Mouse (Mus musculus): ENCODE data around the gene Chl1. TPM values are rescaled to one million over a fixed set of nuclear protein-coding genes. Genes with fewer than 3 reads are reported as not detected.

Gene Chl1
- polyA plus RNA-seq, 1 experiment from 2014 or later = 127 TPM

GRCm38 (mm10) chr6:103613714-103614113 lies 103.3 kb downstream of the Chl1 start:
- ATAC-seq = no peak
- no peak overlapping the region for H3K4me2 ChIP-seq (ENCODE audit: low read length)
- no peak overlapping the region for H3K27ac ChIP-seq (ENCODE audit: low read length)
- H3K27me3 ChIP-seq (replicated peaks; ENCODE audit: control insufficient read depth, insufficient read depth, low read length) = no peaks in the 10 kb centered on the region
- H3K36me3 ChIP-seq (ENCODE audit: control insufficient read depth, insufficient read depth) = no peaks in the 10 kb centered on the region
- H3K4me3 ChIP-seq (replicated peaks; ENCODE audit: low read length) = no peak overlapping the region
- H3K9ac ChIP-seq (replicated peaks; ENCODE audit: low read depth, low read length) = no peak overlapping the region
- H3K4me1 ChIP-seq (replicated peaks; ENCODE audit: control insufficient read depth, insufficient read depth, low read length) = no peaks in the 10 kb centered on the region
- WGBS = 67% methylated on average over 3 of the region's 3 CpGs
- H3K9me3 ChIP-seq (ENCODE audit: control insufficient read depth, low read length) = no peaks in the 10 kb centered on the region

GRCm38 (mm10) chr6:103615924-103616602 lies 105.7 kb downstream of the Chl1 start:
- H3K9ac ChIP-seq (replicated peaks; ENCODE audit: low read depth, low read length) = no peak overlapping the region
- H3K4me1 ChIP-seq (replicated peaks; ENCODE audit: control insufficient read depth, insufficient read depth, low read length) = no peaks in the 10 kb centered on the region
- WGBS = 49% methylated on average over 3 of the region's 3 CpGs

GRCm38 (mm10) chr6:103620880-103621279 lies 110.5 kb downstream of the Chl1 start:
- no peak overlapping the region for H3K9ac ChIP-seq (replicated peaks; ENCODE audit: low read depth, low read length)
- no peak overlapping the region for H3K4me3 ChIP-seq (replicated peaks; ENCODE audit: low read length)
- ATAC-seq = no peak
- H3K9me3 ChIP-seq (ENCODE audit: control insufficient read depth, low read length) = no peaks in the 10 kb centered on the region
- no peak overlapping the region for H3K4me2 ChIP-seq (ENCODE audit: low read length)
- H3K27me3 ChIP-seq (replicated peaks; ENCODE audit: control insufficient read depth, insufficient read depth, low read length) = no peaks in the 10 kb centered on the region
- H3K36me3 ChIP-seq (ENCODE audit: control insufficient read depth, insufficient read depth) = no peaks in the 10 kb centered on the region
- WGBS = 76% methylated on average over 4 of the region's 4 CpGs
- no peak overlapping the region for H3K27ac ChIP-seq (ENCODE audit: low read length)
- 0 out of 2 replicates have a peak, but pooled peaks cover 2% of the 10 kb centered on the region for H3K4me1 ChIP-seq (replicated peaks; ENCODE audit: control insufficient read depth, insufficient read depth, low read length)

More at GRCm38 (mm10) chr6:103615924-103616602, 105.7 kb downstream of the Chl1 start:
- no peaks in the 10 kb centered on the region for H3K36me3 ChIP-seq (ENCODE audit: control insufficient read depth, insufficient read depth)
- H3K27me3 ChIP-seq (replicated peaks; ENCODE audit: control insufficient read depth, insufficient read depth, low read length) = no peaks in the 10 kb centered on the region
- H3K4me3 ChIP-seq (replicated peaks; ENCODE audit: low read length) = no peak overlapping the region
- no peak overlapping the region for H3K27ac ChIP-seq (ENCODE audit: low read length)
- no peaks in the 10 kb centered on the region for H3K9me3 ChIP-seq (ENCODE audit: control insufficient read depth, low read length)
- no peak for ATAC-seq
- no peak overlapping the region for H3K4me2 ChIP-seq (ENCODE audit: low read length)

- H3K36me3 ChIP-seq (ENCODE audit: control insufficient read depth, insufficient read depth) = no peaks in the 10 kb centered on the region
- H3K27ac ChIP-seq (ENCODE audit: low read length) = no peak overlapping the region
- H3K27me3 ChIP-seq (replicated peaks; ENCODE audit: control insufficient read depth, insufficient read depth, low read length) = no peaks in the 10 kb centered on the region
- 0 out of 2 replicates have a peak, but pooled peaks cover 2% of the 10 kb centered on the region for H3K4me1 ChIP-seq (replicated peaks; ENCODE audit: control insufficient read depth, insufficient read depth, low read length)
- 0 out of 2 replicates have a peak, but pooled peaks have one; percentile 40 for ATAC-seq
- WGBS = 10% methylated on average over 3 of the region's 3 CpGs
- H3K9me3 ChIP-seq (ENCODE audit: control insufficient read depth, low read length) = no peaks in the 10 kb centered on the region
- H3K9ac ChIP-seq (replicated peaks; ENCODE audit: low read depth, low read length) = no peak overlapping the region
- H3K4me2 ChIP-seq (ENCODE audit: low read length) = no peak overlapping the region
- no peak overlapping the region for H3K4me3 ChIP-seq (replicated peaks; ENCODE audit: low read length)
Observed at GRCm38 (mm10) chr6:103622117-103622713, 111.8 kb downstream of the Chl1 start.

- H3K27me3 ChIP-seq (replicated peaks; ENCODE audit: control insufficient read depth, insufficient read depth, low read length) = no peaks in the 10 kb centered on the region
- no peaks in the 10 kb centered on the region for H3K36me3 ChIP-seq (ENCODE audit: control insufficient read depth, insufficient read depth)
- H3K4me3 ChIP-seq (replicated peaks; ENCODE audit: low read length) = no peak overlapping the region
- no peak overlapping the region for H3K9ac ChIP-seq (replicated peaks; ENCODE audit: low read depth, low read length)
- ATAC-seq = 0 out of 2 replicates have a peak, but pooled peaks have one; percentile 15
- no peaks in the 10 kb centered on the region for H3K9me3 ChIP-seq (ENCODE audit: control insufficient read depth, low read length)
- peaks cover 4% of the 10 kb centered on the region for H3K4me1 ChIP-seq (replicated peaks; ENCODE audit: control insufficient read depth, insufficient read depth, low read length)
- 15% methylated on average over 3 of the region's 3 CpGs for WGBS
- H3K27ac ChIP-seq (ENCODE audit: low read length) = 0 out of 2 replicates have a peak overlapping the region, but pooled peaks have one; percentile 12
- no peak overlapping the region for H3K4me2 ChIP-seq (ENCODE audit: low read length)
Observed at GRCm38 (mm10) chr6:103632856-103633255, 122.5 kb downstream of the Chl1 start.

- 47% methylated on average over 1 of the region's 1 CpGs for WGBS
- H3K36me3 ChIP-seq (ENCODE audit: control insufficient read depth, insufficient read depth) = no peaks in the 10 kb centered on the region
- H3K4me1 ChIP-seq (replicated peaks; ENCODE audit: control insufficient read depth, insufficient read depth, low read length) = no peaks in the 10 kb centered on the region
- H3K27ac ChIP-seq (ENCODE audit: low read length) = no peak overlapping the region
- 0 out of 2 replicates have a peak, but pooled peaks have one; percentile 33 for ATAC-seq
- H3K4me2 ChIP-seq (ENCODE audit: low read length) = no peak overlapping the region
- H3K27me3 ChIP-seq (replicated peaks; ENCODE audit: control insufficient read depth, insufficient read depth, low read length) = no peaks in the 10 kb centered on the region
- H3K9me3 ChIP-seq (ENCODE audit: control insufficient read depth, low read length) = no peaks in the 10 kb centered on the region
- no peak overlapping the region for H3K4me3 ChIP-seq (replicated peaks; ENCODE audit: low read length)
- H3K9ac ChIP-seq (replicated peaks; ENCODE audit: low read depth, low read length) = no peak overlapping the region
Observed at GRCm38 (mm10) chr6:103656778-103657177, 146.4 kb downstream of the Chl1 start.

- H3K36me3 ChIP-seq (ENCODE audit: control insufficient read depth, insufficient read depth) = no peaks in the 10 kb centered on the region
- H3K9ac ChIP-seq (replicated peaks; ENCODE audit: low read depth, low read length) = no peak overlapping the region
- no peaks in the 10 kb centered on the region for H3K9me3 ChIP-seq (ENCODE audit: control insufficient read depth, low read length)
- H3K27me3 ChIP-seq (replicated peaks; ENCODE audit: control insufficient read depth, insufficient read depth, low read length) = no peaks in the 10 kb centered on the region
- peak; percentile 52 for ATAC-seq
- no peaks in the 10 kb centered on the region for H3K4me1 ChIP-seq (replicated peaks; ENCODE audit: control insufficient read depth, insufficient read depth, low read length)
- H3K4me2 ChIP-seq (ENCODE audit: low read length) = no peak overlapping the region
- WGBS = 70% methylated on average over 2 of the region's 2 CpGs
- H3K4me3 ChIP-seq (replicated peaks; ENCODE audit: low read length) = no peak overlapping the region
- no peak overlapping the region for H3K27ac ChIP-seq (ENCODE audit: low read length)
Observed at GRCm38 (mm10) chr6:103659173-103659572, 148.8 kb downstream of the Chl1 start.

GRCm38 (mm10) chr6:103665206-103665605 lies 154.8 kb downstream of the Chl1 start:
- Histone ChIP-seq H3K4me3 (replicated peaks; ENCODE audit: low read length) (no peak overlapping the region), H3K27ac (ENCODE audit: low read length) (peak overlapping the region; percentile 63), H3K27me3 (replicated peaks; ENCODE audit: control insufficient read depth, insufficient read depth, low read length) (no peaks in the 10 kb centered on the region), H3K9ac (replicated peaks; ENCODE audit: low read depth, low read length) (no peak overlapping the region), H3K36me3 (ENCODE audit: control insufficient read depth, insufficient read depth) (0 out of 2 replicates have a peak, but pooled peaks cover 2% of the 10 kb centered on the region), H3K4me1 (replicated peaks; ENCODE audit: control insufficient read depth, insufficient read depth, low read length) (peaks cover 13% of the 10 kb centered on the region), H3K9me3 (ENCODE audit: control insufficient read depth, low read length) (no peaks in the 10 kb centered on the region), H3K4me2 (ENCODE audit: low read length) (no peak overlapping the region)
- WGBS = 76% methylated on average over 2 of the region's 2 CpGs
- ATAC-seq = peak; percentile 32

- Histone ChIP-seq H3K9me3 (ENCODE audit: control insufficient read depth, low read length) (no peaks in the 10 kb centered on the region), H3K4me3 (replicated peaks; ENCODE audit: low read length) (no peak overlapping the region), H3K4me2 (ENCODE audit: low read length) (peak overlapping the region; percentile 1; the same call in 1 of the 2 replicates), H3K27ac (ENCODE audit: low read length) (peak overlapping the region; percentile 63), H3K4me1 (replicated peaks; ENCODE audit: control insufficient read depth, insufficient read depth, low read length) (peaks cover 13% of the 10 kb centered on the region), H3K36me3 (ENCODE audit: control insufficient read depth, insufficient read depth) (0 out of 2 replicates have a peak, but pooled peaks cover 4% of the 10 kb centered on the region), H3K9ac (replicated peaks; ENCODE audit: low read depth, low read length) (no peak overlapping the region), H3K27me3 (replicated peaks; ENCODE audit: control insufficient read depth, insufficient read depth, low read length) (no peaks in the 10 kb centered on the region)
- 41% methylated on average over 9 of the region's 9 CpGs for WGBS
- peak; percentile 81 for ATAC-seq
Observed at GRCm38 (mm10) chr6:103665677-103666316, 155.4 kb downstream of the Chl1 start.
